Mouse (Mus musculus): ENCODE results near the gene Synpo2.

Gene Synpo2

GRCm38 (mm10) chr3:123205065-123205464 lies 30.9 kb downstream of the Synpo2 start:
- DNase-seq (ENCODE audit: extremely low read depth, low read depth, low spot score) = no peak

- DNase-seq (ENCODE audit: extremely low read depth, low read depth, low spot score) = no peak
These were observed 31.3 kb downstream of the Synpo2 start for GRCm38 (mm10) chr3:123204658-123205057.

GRCm38 (mm10) chr3:123201798-123202197 lies 34.2 kb downstream of the Synpo2 start:
- DNase-seq (ENCODE audit: extremely low read depth, low read depth, low spot score) = no peak

- DNase-seq (ENCODE audit: extremely low read depth, low read depth, low spot score) = no peak
These were observed 42.2 kb downstream of the Synpo2 start for GRCm38 (mm10) chr3:123193740-123194139.

- DNase-seq (ENCODE audit: extremely low read depth, low read depth, low spot score) = no peak
These were observed 44.3 kb downstream of the Synpo2 start for GRCm38 (mm10) chr3:123191602-123192001.

DNA sequence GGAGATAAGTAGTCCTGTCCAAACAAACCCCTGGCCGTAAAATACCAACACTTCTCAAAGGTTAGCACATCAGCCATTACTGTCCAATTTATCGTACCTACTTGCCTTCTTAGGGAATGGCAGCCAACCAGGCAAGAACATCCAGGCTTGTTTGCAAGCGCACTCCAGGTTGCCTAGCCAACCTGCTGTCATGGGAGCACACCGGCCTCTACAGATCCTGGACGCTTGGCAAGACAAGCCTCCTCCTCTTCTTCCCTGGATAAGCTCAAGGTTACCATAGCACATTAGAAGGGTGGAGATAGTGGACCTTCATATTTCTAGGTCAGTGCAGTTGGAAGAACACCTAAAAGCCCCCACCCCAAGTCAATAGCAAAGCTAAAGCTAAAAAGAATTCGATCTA lies 45.6 kb downstream of the Synpo2 start:
- DNase-seq (ENCODE audit: extremely low read depth, low read depth, low spot score) = no peak

DNA sequence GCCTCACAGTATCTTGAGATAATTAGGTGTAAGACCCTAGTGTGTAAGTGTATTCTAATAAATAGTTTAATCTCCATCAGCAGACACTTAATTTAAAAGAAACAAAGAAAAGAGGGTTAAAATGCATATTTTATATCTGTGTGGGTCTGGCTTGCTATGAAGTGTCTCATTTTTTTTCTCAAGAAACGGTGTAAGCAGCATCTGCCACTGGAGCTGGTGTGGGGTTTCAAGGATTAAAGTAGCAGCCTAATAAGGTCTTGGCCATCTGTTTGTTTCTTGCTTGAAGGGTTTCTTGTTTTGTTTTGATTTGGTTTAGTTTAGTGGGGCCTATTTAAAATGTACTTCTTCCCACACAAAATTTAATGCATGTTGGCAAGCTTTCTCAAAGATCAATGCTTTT lies 46.1 kb downstream of the Synpo2 start:
- DNase-seq (ENCODE audit: extremely low read depth, low read depth, low spot score) = no peak

DNA sequence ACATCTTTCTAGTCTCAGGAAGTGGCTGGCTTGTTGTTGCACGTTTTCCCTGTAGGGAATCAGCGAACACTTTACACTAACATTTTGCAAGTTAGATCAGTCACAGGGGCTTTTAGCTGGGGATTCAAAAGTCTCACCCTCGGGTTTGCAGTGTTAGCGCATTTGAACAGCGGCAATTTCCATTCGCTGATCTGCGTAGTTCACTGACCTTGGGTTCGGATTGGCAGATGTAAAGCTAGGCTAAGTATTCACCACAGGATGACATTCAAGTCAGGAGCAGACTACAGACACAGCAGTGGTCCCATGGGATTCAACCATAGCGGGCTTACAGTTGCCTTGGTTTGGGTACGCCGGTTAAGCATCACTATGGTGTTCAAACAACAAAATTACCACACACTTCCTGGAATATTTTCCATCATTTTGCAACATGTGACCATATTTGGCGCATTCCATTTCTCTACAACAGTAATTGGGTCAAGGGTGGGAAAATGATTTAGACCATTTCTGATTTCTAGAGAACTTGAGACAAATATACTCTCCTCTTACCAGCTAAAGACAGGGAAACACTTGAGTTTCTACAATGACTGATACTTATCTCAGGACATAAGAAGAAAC lies 47.2 kb downstream of the Synpo2 start:
- DNase-seq (ENCODE audit: extremely low read depth, low read depth, low spot score) = no peak

GRCm38 (mm10) chr3:123187370-123188124 lies 48.4 kb downstream of the Synpo2 start:
- no peak for DNase-seq (ENCODE audit: extremely low read depth, low read depth, low spot score)

DNA sequence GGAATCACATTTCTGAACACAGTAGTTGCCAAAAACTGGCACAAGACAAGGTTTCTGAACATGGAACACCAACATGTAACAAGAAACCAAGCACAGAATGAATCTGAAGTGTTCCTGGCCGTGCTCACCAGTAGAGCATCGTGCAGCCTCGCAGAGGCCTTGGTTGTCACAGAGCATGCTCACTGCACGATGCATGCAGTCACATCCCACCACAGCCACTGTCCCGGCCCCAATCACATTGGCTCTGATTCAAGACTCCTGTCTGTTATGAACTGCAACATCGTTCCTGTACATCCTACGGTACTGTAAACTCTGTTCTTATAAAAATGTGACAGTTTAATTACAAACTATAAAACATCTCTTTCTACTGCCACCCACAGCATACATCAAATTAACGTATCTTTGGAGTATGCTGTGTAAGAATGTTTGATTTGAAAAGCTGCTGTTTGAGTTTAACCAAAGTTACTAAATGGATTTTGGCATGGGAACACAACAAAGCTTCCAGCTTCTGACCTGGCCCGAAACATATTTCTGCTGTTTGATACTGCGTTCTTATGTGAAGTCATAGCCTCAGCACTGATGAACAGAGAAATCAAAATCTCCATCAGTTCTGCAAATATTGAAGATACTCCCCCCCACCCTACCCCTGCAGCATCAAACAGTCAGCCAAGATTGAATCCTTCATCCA lies 50.6 kb downstream of the Synpo2 start:
- no peak for DNase-seq (ENCODE audit: extremely low read depth, low read depth, low spot score)

- no peak for DNase-seq (ENCODE audit: extremely low read depth, low read depth, low spot score)
These were observed 51.7 kb downstream of the Synpo2 start for GRCm38 (mm10) chr3:123184281-123184680.

DNA sequence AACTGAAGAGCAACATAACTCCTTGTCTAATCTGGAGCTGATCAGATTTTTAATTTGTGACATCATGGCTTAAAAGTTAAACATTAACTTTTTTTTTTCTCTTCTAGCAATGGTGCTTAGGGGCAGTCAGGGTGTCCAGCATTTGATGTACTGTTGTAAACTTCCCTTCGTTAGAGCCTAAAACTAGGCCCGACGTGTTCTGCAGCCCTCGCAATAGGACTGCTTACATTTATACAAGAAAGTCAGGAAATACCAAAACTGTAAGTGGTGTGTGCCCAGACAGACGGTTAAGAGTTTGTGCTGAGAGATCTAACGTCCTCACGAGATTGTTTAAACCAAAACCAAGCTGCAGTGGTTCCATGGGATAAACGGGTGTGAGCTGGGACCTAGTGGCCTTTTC lies 56.4 kb downstream of the Synpo2 start:
- DNase-seq (ENCODE audit: extremely low read depth, low read depth, low spot score) = no peak

GRCm38 (mm10) chr3:123179041-123179440 lies 56.9 kb downstream of the Synpo2 start:
- no peak for DNase-seq (ENCODE audit: extremely low read depth, low read depth, low spot score)

DNA sequence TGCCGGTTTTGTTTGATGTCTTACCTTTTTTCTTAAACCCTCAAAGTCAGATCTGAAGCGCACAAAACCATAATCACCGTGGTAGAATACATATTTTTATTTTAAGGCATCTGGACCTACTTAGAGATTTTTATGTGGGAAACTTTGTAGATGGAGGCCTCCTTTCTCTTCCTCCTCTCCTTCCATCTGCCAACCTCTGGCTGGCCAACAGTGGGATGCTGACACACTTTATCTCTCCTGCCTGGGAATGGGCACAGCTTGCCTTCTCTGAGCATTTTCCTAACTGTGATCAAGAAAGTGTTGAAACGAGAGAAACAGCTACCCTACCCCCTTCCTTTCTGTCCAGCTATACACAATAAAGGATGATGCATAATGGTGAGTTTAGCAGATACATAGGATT lies 57.5 kb downstream of the Synpo2 start:
- DNase-seq (ENCODE audit: extremely low read depth, low read depth, low spot score) = no peak

GRCm38 (mm10) chr3:123176366-123177334 lies 59.3 kb downstream of the Synpo2 start:
- no peak for DNase-seq (ENCODE audit: extremely low read depth, low read depth, low spot score)

- no peak for DNase-seq (ENCODE audit: extremely low read depth, low read depth, low spot score)
These were observed 60.8 kb downstream of the Synpo2 start for GRCm38 (mm10) chr3:123175142-123175541.

GRCm38 (mm10) chr3:123174379-123174697 lies 61.6 kb downstream of the Synpo2 start:
- no peak for DNase-seq (ENCODE audit: extremely low read depth, low read depth, low spot score)

DNA sequence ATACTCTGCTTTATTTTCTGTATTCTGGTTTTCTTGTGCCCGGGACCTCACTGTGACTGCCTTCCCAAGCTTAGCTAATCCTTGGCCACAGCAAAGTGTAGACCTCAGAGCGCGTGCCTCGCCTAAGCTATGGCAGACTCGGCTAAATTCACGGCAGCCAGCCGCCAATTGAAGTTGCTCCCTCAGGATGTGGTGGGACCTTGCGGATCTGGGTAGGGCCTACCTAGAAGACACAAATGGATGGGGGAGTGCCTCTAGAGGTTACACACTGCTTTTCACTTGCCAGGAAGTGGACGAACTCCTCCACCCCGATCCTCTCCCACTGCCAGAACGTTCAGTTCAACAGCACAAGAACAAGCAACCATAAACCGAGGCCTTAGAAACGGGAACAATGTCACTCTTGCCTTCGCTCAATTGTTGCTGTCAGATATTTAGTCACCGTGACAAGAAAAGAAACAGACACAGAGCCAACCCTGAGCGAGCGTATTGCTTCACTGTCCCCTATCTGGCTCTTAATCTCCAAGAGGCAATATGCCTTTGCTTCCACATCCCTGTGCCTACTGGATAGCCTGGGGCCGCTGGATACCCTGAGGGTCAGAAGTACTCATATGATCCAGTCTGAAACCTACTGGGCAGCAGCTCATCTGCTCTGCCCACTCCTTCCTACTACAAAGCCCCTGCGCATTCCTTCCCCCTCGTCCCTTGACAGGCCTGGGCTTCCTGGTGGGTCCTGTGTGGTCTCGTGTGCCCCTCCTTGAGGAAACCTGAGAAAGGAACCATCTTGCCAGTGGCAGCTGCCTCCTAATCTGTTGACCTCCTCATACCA lies 62.2 kb downstream of the Synpo2 start:
- no peak for DNase-seq (ENCODE audit: extremely low read depth, low read depth, low spot score)

GRCm38 (mm10) chr3:123172151-123172550 lies 63.8 kb downstream of the Synpo2 start:
- DNase-seq (ENCODE audit: extremely low read depth, low read depth, low spot score) = no peak

GRCm38 (mm10) chr3:123169398-123169797 lies 66.6 kb downstream of the Synpo2 start:
- no peak for DNase-seq (ENCODE audit: extremely low read depth, low read depth, low spot score)

Data from fat pad, adult 2 months (tissue).